Mouse (Mus musculus) lung, adult 10 weeks (tissue): ENCODE data around the gene Mrpl33. TPM values are rescaled to one million over a fixed set of nuclear protein-coding genes. Genes with fewer than 3 reads are reported as not detected.

ENCODE experiments used
- polyA plus RNA-seq: library from polyadenylated mRNA; stranded (reverse); fragments of 350-450 nt; fragmentation: Illumina TruSeq; extraction: RNeasy Lipid Tissue Mini Kit (QIAGEN cat#74804); gene quantifications from one replicate; pipeline ENCODE4 v1.2.3, GENCODE M21; 2014; ENCODE audit warnings: low read depth, low replicate concordance; ENCODE audit not compliant: insufficient read depth

The Mrpl33 gene
- 219 TPM for polyA plus RNA-seq

DNA sequence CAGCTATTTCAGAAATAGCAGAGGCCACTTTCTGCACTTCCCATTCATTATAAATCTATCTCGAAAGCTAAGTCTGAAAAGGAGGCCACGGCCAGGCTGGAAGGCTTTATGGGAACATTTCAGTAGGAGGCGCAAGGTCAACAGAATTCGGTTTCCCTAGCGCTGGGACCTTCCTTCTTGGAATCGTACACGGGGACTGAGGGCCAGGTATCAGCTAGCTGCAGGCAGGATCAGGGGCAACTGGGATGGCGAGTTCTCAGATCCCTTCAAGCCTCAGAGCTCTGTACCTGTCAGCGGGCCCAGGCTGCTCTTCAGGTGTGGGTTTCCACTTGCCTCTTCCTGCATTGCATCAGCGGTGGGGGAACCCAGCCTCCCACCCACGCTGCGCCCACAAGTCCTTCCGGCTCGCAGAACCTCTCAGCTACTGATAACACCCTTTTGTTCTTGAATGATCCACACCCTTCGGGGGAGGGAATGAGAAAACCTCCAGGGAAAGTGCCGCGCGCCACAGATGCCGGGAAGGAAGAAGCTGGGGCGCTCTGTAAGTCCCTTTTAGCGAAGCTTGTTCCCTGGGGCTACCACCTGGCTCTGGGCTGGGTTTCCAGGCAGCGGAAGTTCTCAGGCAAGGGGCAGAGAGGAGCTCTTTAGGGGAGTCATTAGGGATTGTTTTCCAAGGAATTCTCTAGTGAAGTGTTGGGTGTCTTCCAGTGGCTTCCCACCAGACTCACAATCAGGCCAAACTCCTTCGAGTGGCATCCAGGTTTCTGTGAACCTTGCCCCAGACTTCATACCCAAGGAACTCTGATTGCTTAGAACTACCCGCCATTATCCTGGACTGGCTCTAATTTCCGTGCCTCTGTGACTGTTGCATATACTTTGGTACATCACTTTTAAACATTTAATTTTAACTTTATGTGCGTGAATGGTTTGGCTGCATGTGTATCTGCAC lies at the start of gene Mrpl33:
Mrpl33 (plus strand) TSS at position 455 of the 949 bp plus-strand sequence.

DNA sequence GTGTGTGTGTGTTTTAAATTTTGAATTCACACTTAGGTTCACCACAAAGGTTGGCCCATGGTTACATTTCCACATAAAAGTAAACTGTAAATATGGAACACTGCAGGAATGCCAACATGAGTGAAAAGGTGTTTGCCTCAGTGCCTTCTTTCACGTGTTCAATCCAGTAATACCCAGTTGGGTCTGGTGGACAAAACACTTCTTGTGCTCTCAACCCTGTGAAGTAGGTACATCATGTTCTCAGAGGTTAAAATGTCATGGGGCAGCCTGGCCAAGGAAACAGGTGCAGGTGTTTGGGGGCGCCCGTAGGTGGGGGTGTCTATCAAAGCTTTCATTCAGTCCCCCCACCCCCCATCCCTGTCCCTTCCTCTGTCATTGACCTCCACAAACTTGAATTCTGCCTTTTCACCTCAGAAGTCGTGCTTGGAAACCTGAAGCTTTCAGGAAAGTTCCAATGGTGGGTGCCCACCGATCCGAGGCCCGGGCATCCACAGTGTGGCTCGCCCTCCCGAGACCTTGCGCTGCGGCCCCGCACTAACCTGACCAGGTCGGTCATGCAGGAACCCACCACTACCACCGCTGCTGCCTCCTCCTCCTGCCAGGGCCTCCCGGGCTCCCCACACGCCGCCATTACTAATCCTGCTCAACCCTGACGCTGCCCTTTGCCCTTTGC lies 100.4 kb downstream of the Mrpl33 start, which contains the start of gene Rbks:
Rbks (minus strand) TSS at position 657 of the 673 bp plus-strand sequence.

DNA sequence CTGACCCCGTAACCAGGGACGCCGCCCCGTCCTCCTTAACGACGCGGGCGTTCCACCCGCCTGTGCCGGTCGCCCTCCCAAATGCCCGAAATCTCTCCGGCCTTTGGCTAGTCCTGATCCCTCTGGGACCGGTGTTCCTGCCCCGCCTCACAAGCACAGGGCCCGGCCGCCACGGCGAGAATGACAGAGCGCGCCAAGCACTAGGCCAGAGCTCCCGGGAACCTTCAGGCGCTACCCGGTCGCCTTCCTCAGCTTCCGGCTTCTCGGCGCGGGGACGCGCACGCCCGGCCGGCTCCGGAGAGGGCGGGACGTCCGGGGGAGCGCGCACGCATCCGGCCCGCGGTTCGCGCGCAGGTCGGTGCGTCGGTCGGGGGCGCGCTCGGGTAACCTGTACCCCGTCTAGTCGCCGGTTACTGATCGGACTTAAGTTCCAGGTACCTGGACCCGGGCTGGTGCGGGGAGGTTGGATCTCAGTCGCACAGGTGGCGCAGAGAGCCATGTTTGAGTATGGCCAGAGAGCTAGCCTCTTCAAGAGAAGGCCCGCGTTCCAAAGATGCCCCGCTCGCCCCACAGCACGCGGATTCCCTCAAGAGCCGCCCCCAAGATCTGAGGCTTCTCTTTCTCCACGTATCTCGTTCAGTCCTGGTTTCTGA lies 101.0 kb downstream of the Mrpl33 start, which contains the start of gene Babam2:
Babam2 (plus strand) TSS at position 41 of the 653 bp plus-strand sequence.

Other genes starting within 250 kb of the Mrpl33 start
- 9.9 TPM for gene Zfp512, start 144.5 kb upstream of the Mrpl33 start, polyA plus RNA-seq
- gene 4930548H24Rik, start 111.2 kb upstream of the Mrpl33 start, polyA plus RNA-seq, result not detected
- 12.7 TPM for gene Gpn1, start 102.2 kb upstream of the Mrpl33 start, polyA plus RNA-seq
- 17.6 TPM for gene Slc4a1ap, start 69.9 kb upstream of the Mrpl33 start, polyA plus RNA-seq
- 7.1 TPM for gene Supt7l, start 69.1 kb upstream of the Mrpl33 start, polyA plus RNA-seq
- gene Rbks, start 100.7 kb downstream of the Mrpl33 start, polyA plus RNA-seq, result 6.2 TPM
- gene Babam2, start 100.7 kb downstream of the Mrpl33 start, polyA plus RNA-seq, result 24.9 TPM